Mouse (Mus musculus) liver, embryonic 11.5 days (tissue): ENCODE results near the gene Slamf6. TPM values are rescaled to one million over a fixed set of nuclear protein-coding genes. Genes with fewer than 3 reads are reported as not detected.
"Not testable (repeated sequence)": the region's sequence is repeated elsewhere in the genome, so short reads cannot be mapped to it uniquely, and the experiment has no call there.

ENCODE experiments used
- ATAC-seq: fragments of 200-750 bp; cut with Nextera tagmentation; replicated peaks from 2 replicates; pipeline ENCODE4 v1.8.0; 2017; ENCODE audit warnings: moderate number of reproducible peaks, mild to moderate bottlenecking, moderate TSS enrichment, moderate library complexity; ENCODE audit not compliant: low FRiP score
- DNase-seq: peaks from one replicate; pipeline ENCODE4 v3.0.0-alpha.2; 2017; ENCODE audit warnings: low spot score
- H3K27ac ChIP-seq: fragments of 300-500 bp; sonication (generic); 2 replicates; pipeline ENCODE4 v1.5.1; 2014; ENCODE audit warnings: mild to moderate bottlenecking, low read depth, low read length, control low read depth
- H3K27me3 ChIP-seq: fragments of 300-500 bp; sonication (generic); replicated peaks from 2 replicates; pipeline ENCODE4 v1.6.1; 2014; ENCODE audit warnings: low read length, mixed read lengths; ENCODE audit not compliant: control insufficient read depth, insufficient read depth
- H3K36me3 ChIP-seq: fragments of 300-500 bp; sonication (generic); 2 replicates; pipeline ENCODE4 v1.6.1; 2014; ENCODE audit warnings: mild to moderate bottlenecking, low read length, moderate library complexity, mixed read lengths; ENCODE audit not compliant: control insufficient read depth, insufficient read depth
- H3K4me1 ChIP-seq: fragments of 300-500 bp; sonication (generic); replicated peaks from 2 replicates; pipeline ENCODE4 v1.6.1; 2014; ENCODE audit warnings: low read length, mixed read lengths; ENCODE audit not compliant: control insufficient read depth, insufficient read depth
- H3K4me2 ChIP-seq: fragments of 300-500 bp; sonication (generic); 2 replicates; pipeline ENCODE4 v1.6.1; 2014; ENCODE audit warnings: mild to moderate bottlenecking, control low read depth, moderate library complexity
- H3K4me3 ChIP-seq: fragments of 300-500 bp; sonication (generic); 2 replicates; pipeline ENCODE4 v1.5.1; 2014; ENCODE audit warnings: low read depth, low read length, control low read depth
- H3K9ac ChIP-seq: fragments of 300-500 bp; sonication (generic); 2 replicates; pipeline ENCODE4 v1.6.1; 2014; ENCODE audit warnings: low read depth, low read length, control low read depth
- H3K9me3 ChIP-seq: fragments of 300-500 bp; sonication (generic); 2 replicates; pipeline ENCODE4 v1.6.1; 2016; ENCODE audit warnings: low read length, inconsistent platforms, mixed read lengths; ENCODE audit not compliant: control insufficient read depth
- WGBS: fragments of 180-500 bp; shearing (Covaris S2); extraction: QIAGEN DNeasy Blood & Tissue Kit; methylation state at CpG from one replicate; pipeline ENCODE4 v1.1.7; 2014; 5-methylcytosine and 5-hydroxymethylcytosine counted together
- polyA plus RNA-seq: library from polyadenylated mRNA; unstranded; fragments of >200 nt; fragmentation: Nextera tagmentation; extraction: Ambion mirVana; gene quantifications from 2 replicates; pipeline ENCODE4 v1.2.1, GENCODE M21; 2014

The Slamf6 gene
- polyA plus RNA-seq: 0.17 TPM in 1 of 2 replicates, not detected in the other

GRCm38 (mm10) chr1:171917305-171918039 lies at the start of gene Slamf6:
Slamf6 (plus strand) TSS chr1:171917515.
- no peak within 1 kb of the TSS for H3K4me2 ChIP-seq
- 62% methylated on average over 14 of the region's 14 CpGs for WGBS

GRCm38 (mm10) chr1:171886989-171887388 lies 30.3 kb upstream of the Slamf6 start:
- Histone ChIP-seq H3K27ac (no peak overlapping the region), H3K36me3 (no peaks in the 10 kb centered on the region), H3K27me3 (no peaks in the 10 kb centered on the region), H3K9ac (no peak overlapping the region), H3K4me2 (no peak overlapping the region), H3K4me1 (no peaks in the 10 kb centered on the region), H3K9me3 (no peaks in the 10 kb centered on the region), H3K4me3 (no peak overlapping the region)
- no peak for DNase-seq
- ATAC-seq: no peak
- WGBS: 76% methylated on average over 1 of the region's 1 CpGs

More at GRCm38 (mm10) chr1:171917305-171918039, at the start of gene Slamf6:
- Histone ChIP-seq H3K9me3 (no peaks in the 10 kb centered on the region), H3K27me3 (no peaks in the 10 kb centered on the region), H3K4me3 (no peak within 1 kb of the TSS), H3K27ac (no peak within 1 kb of the TSS), H3K9ac (no peak within 1 kb of the TSS), H3K4me1 (no peaks in the 10 kb centered on the region), H3K36me3 (no peaks in the 10 kb centered on the region)
- DNase-seq (no peak), ATAC-seq (no peak)

- not testable (repeated sequence) for H3K27me3 ChIP-seq, H3K9ac ChIP-seq, H3K36me3 ChIP-seq, H3K4me1 ChIP-seq, H3K4me3 ChIP-seq, ATAC-seq, DNase-seq, H3K4me2 ChIP-seq, H3K9me3 ChIP-seq, H3K27ac ChIP-seq
- WGBS: 76% methylated on average over 5 of the region's 5 CpGs
Measured at GRCm38 (mm10) chr1:171895364-171895763, 22.0 kb upstream of the Slamf6 start, which contains the start of gene Gm10521. Gm10521 (plus strand) TSS chr1:171895664.

- no peak for DNase-seq
- H3K4me2 ChIP-seq: no peak overlapping the region
- no peak overlapping the region for H3K4me3 ChIP-seq
- H3K27me3 ChIP-seq: no peaks in the 10 kb centered on the region
- no peaks in the 10 kb centered on the region for H3K4me1 ChIP-seq
- no peak overlapping the region for H3K9ac ChIP-seq
- ATAC-seq: no peak
- no peaks in the 10 kb centered on the region for H3K9me3 ChIP-seq
- H3K36me3 ChIP-seq: no peaks in the 10 kb centered on the region
- 72% methylated on average over 1 of the region's 1 CpGs for WGBS
- no peak overlapping the region for H3K27ac ChIP-seq
Measured at GRCm38 (mm10) chr1:171904011-171904410, 13.3 kb upstream of the Slamf6 start.

- WGBS: 82% methylated on average over 13 of the region's 13 CpGs
Measured at GRCm38 (mm10) chr1:171915638-171916458, 1.5 kb upstream of the Slamf6 start.

GRCm38 (mm10) chr1:171918136-171918920 lies 1.0 kb downstream of the Slamf6 start:
- no peaks in the 10 kb centered on the region for H3K27me3 ChIP-seq
- H3K4me1 ChIP-seq: no peaks in the 10 kb centered on the region
- no peaks in the 10 kb centered on the region for H3K36me3 ChIP-seq
- H3K4me2 ChIP-seq: no peak overlapping the region
- DNase-seq: no peak
- no peak overlapping the region for H3K27ac ChIP-seq
- no peak overlapping the region for H3K4me3 ChIP-seq
- H3K9me3 ChIP-seq: no peaks in the 10 kb centered on the region
- ATAC-seq: no peak
- WGBS: 70% methylated on average over 12 of the region's 12 CpGs
- no peak overlapping the region for H3K9ac ChIP-seq

More at GRCm38 (mm10) chr1:171915638-171916458, 1.5 kb upstream of the Slamf6 start:
- Histone ChIP-seq H3K9me3 (no peaks in the 10 kb centered on the region), H3K4me3 (no peak overlapping the region), H3K27me3 (no peaks in the 10 kb centered on the region), H3K4me2 (no peak overlapping the region), H3K9ac (no peak overlapping the region), H3K36me3 (no peaks in the 10 kb centered on the region), H3K4me1 (no peaks in the 10 kb centered on the region), H3K27ac (no peak overlapping the region)
- ATAC-seq (no peak), DNase-seq (no peak)

- Histone ChIP-seq H3K27ac (no peak overlapping the region), H3K9me3 (no peaks in the 10 kb centered on the region), H3K4me3 (no peak overlapping the region), H3K27me3 (no peaks in the 10 kb centered on the region), H3K4me1 (no peaks in the 10 kb centered on the region), H3K36me3 (no peaks in the 10 kb centered on the region), H3K9ac (no peak overlapping the region), H3K4me2 (no peak overlapping the region)
- no peak for ATAC-seq
- 87% methylated on average over 5 of the region's 5 CpGs for WGBS
- DNase-seq: no peak
Measured at GRCm38 (mm10) chr1:171919193-171919592, 1.9 kb downstream of the Slamf6 start.

- no peak overlapping the region for H3K9ac ChIP-seq
- no peak for DNase-seq
- no peak overlapping the region for H3K27ac ChIP-seq
- no peaks in the 10 kb centered on the region for H3K4me1 ChIP-seq
- H3K4me2 ChIP-seq: no peak overlapping the region
- H3K27me3 ChIP-seq: no peaks in the 10 kb centered on the region
- WGBS: 74% methylated on average over 6 of the region's 6 CpGs
- H3K4me3 ChIP-seq: no peak overlapping the region
- no peak for ATAC-seq
- H3K36me3 ChIP-seq: no peaks in the 10 kb centered on the region
- H3K9me3 ChIP-seq: no peaks in the 10 kb centered on the region
Measured at GRCm38 (mm10) chr1:171919901-171920510, 2.7 kb downstream of the Slamf6 start.
